Mouse (Mus musculus): Measurements from ENCODE around the gene Clstn2.
A peak's percentile ranks its signal among the peaks of the same experiment; 100 is the strongest.

The Clstn2 gene

DNA sequence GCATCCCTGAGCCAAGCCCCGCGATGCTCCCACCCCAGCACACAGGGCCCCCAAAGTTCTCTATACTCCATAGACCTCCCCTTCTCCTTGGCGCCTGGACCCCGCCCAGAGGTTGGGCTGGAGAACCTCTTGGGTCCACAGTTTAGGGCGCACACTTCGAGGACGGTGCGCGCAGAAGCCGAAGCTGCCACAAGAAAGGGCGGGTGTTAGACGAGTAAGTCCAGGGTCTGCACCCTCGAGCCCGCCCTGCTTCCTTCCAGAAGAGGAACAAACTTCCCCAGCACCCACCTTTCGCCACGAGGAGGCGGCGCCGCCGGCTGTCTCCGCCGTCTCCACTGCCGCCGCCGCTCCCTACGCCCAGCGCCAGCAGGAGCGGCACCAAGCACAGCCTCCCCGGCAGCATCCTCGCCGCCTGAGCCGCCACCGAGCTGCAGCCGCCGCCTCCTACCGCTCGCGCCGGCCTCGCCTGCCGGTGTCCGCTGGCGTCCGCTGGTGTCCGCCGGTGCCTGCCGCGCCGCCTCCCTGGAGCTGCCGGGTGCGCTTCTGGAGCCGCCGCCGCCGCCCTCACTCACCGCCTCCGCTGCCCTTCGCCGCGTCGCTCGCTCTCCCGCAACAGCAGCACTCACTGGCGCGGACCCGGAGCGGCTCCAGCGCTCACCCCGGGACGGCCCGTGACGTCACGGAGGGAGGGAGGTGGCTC lies at the start of gene Clstn2:
TSS of gene Clstn2 (minus strand) at position 609 of the 700 bp plus-strand sequence.
- peak; percentile 81 for DNase-seq

- no peak for DNase-seq
Observed at GRCm38 (mm10) chr9:98067767-98068166, 34.8 kb upstream of the Clstn2 start.

GRCm38 (mm10) chr9:98061646-98062045 lies 28.7 kb upstream of the Clstn2 start:
- DNase-seq: no peak

- no peak for DNase-seq
Observed at GRCm38 (mm10) chr9:98057291-98057690, 24.3 kb upstream of the Clstn2 start.

DNA sequence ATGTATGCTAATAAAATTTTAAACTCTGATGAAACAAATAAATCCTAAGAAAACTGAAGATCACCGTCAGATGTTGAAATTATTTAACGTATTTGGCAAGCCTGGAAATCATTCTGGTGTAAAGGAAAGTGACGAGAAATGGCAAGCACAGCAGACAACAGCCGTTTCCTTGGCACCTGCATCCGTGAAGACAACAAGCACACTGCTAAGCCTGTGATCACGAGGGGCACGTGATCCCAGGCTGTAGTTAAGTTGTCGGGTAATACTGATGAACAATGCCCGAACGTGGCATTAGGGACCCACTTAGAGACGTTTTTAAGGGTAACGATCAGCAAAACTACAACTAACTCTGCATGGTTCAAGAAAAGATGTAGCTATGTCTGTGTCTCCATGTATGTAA lies 18.4 kb upstream of the Clstn2 start:
- DNase-seq: no peak

- DNase-seq: no peak
Observed at GRCm38 (mm10) chr9:98033273-98033855, 383 bp upstream of the Clstn2 start.

- DNase-seq: no peak
Observed at GRCm38 (mm10) chr9:98031898-98032572, 946 bp downstream of the Clstn2 start.

- no peak for DNase-seq
Observed at GRCm38 (mm10) chr9:98030715-98031114, 2.3 kb downstream of the Clstn2 start.

GRCm38 (mm10) chr9:98025548-98025947 lies 7.4 kb downstream of the Clstn2 start:
- no peak for DNase-seq

DNA sequence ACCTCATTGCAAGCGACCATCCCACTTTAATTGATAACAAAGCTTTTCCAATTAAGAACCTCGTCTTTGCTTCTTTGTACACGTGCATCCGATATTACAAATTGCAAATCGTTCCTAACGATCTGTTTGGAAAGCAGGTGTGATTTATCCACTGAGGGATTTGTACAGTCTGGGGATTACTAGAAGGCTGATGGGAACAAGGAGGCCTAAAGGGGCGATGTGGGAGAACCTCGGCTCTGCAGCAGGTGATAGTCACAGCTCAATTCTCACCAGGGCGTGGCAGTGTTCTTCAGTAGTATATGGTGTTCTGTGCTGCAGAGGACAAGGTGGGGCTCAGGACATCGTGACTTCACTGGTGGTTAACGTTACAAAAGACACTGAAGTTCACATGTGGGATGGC lies 9.9 kb downstream of the Clstn2 start:
- DNase-seq: no peak

DNA sequence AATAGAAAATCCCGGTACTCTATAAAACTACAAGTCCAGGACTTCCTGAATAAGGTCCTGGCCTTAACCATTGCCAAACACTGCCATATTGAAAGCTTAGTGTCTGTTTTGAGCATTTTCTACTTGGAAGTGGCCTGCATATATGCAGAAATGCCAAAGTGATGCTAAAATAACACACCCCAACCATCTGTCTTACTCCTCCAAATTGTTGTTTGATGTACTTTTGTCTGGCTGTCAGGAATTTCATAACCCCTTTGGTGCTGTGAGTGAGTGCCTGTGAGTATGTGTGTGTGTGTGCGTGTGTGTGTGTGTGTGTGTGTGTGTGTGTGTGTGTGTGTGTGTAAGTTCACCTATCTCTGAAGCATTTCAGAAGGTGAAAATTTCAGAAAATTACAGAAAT lies 13.1 kb downstream of the Clstn2 start:
- peak; percentile 31 for DNase-seq

- DNase-seq: peak; percentile 79
Observed at GRCm38 (mm10) chr9:98018687-98019086, 14.3 kb downstream of the Clstn2 start.

DNA sequence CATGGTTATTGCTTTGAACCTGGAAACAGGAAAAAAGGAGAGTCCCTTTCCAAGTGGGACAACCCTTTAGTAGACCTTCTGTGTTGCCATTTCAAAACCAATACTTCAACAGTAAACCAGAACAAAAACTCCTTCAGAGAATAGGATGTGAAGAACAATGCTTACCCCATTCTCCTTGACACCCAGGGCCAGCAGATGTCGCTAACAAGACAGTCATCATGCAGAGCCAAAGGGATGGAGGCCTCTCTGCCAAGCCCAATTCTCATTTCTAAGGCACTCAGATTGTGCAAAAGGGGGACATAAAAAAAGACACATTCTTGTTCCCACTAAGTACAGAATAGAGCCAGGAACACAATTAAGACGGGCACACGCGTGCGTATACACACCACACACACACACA lies 16.4 kb downstream of the Clstn2 start:
- DNase-seq: no peak

- DNase-seq: no peak
Observed at GRCm38 (mm10) chr9:97996349-97996748, 36.6 kb downstream of the Clstn2 start.

DNA sequence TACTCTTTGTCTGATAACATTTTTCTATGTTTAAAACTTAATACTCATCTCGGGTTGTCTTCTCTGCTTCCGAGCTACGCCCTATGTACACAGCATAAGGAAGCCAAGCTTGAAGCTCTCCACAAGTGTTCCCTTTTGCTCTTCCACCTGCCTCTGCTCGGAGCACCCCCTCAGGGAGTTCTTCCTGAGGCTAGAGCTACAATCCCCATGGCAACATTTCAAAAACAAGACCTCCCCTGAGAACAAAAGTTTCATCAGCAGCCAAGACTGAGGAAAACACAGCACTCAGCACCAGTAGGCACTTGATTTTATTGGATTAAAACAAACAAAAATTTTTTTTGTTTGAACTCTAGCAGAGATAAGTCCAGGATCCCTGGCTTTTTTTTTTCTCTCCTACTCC lies 37.3 kb downstream of the Clstn2 start:
- no peak for DNase-seq

- no peak for DNase-seq
Observed at GRCm38 (mm10) chr9:97992131-97992530, 40.9 kb downstream of the Clstn2 start.

GRCm38 (mm10) chr9:97977339-97977738 lies 55.6 kb downstream of the Clstn2 start:
- DNase-seq: no peak

DNA sequence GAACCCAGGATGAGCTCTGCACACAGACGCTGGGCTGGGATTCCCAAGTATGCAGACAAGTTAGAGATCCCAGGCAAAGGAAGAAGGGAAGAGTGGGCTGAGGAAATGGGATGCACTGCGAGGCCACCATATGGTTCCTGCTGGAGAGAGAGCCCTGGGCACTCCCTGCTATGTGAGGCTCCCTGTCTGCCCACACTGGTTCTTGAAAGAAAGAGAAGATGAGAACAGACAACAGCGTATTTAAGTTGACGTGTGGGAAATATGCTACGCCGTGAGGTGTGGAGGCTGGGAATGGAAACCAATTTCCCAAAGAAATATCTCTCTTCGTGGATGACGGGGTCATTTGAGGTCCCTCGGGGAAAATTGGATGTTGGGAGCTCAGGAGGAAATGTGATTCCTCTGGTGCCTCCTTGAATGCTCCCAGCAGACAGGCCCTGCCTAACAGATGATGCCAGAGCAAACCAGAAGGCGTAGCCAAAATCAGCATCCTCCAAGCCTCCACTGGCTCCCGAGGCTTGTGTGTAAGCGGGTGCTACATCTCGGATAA lies 58.1 kb downstream of the Clstn2 start:
- peak; percentile 39 for DNase-seq

GRCm38 (mm10) chr9:97966691-97967090 lies 66.3 kb downstream of the Clstn2 start:
- peak; percentile 51 for DNase-seq

- DNase-seq: no peak
Observed at GRCm38 (mm10) chr9:97957508-97957907, 75.5 kb downstream of the Clstn2 start.

- DNase-seq: no peak
Observed at GRCm38 (mm10) chr9:97956407-97957106, 76.4 kb downstream of the Clstn2 start.

DNA sequence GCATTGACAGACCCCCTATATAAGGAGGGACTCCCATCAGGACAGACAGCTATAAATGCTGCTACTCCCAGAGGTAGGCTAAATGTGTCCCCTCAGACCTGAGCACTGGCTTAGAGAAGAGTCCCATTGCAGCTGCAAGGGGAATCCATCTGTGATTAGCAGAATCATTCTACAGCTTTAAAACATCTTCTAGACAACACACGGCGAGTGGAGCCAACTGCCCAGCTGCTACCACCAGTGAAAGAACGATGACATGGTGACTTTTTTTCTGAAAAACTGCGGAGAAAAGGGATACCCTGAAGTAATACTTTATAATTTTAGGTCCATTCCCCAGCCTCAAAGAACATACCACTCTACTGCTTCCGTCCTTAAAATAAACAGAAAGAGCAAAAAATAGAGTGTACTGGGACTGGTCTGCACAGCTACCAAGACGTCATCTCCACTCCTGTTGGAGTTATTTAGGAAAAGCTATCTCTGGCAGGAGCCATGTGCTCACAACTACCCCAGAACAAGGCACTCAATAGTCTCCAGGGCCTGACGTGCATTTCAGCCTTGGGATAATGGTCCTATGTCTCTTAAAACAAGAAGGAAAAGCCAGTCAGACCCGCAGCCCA lies 79.1 kb downstream of the Clstn2 start:
- peak; percentile 15 for DNase-seq

All from layer of hippocampus, adult 9-11 months (tissue).